Mouse (Mus musculus): Measurements from ENCODE around the gene Rps6kl1. TPM values are rescaled to one million over a fixed set of nuclear protein-coding genes. Genes with fewer than 3 reads are reported as not detected.

Rps6kl1 gene
- polyA plus RNA-seq, 1 experiment from 2014 or later = 3.8 TPM

DNA sequence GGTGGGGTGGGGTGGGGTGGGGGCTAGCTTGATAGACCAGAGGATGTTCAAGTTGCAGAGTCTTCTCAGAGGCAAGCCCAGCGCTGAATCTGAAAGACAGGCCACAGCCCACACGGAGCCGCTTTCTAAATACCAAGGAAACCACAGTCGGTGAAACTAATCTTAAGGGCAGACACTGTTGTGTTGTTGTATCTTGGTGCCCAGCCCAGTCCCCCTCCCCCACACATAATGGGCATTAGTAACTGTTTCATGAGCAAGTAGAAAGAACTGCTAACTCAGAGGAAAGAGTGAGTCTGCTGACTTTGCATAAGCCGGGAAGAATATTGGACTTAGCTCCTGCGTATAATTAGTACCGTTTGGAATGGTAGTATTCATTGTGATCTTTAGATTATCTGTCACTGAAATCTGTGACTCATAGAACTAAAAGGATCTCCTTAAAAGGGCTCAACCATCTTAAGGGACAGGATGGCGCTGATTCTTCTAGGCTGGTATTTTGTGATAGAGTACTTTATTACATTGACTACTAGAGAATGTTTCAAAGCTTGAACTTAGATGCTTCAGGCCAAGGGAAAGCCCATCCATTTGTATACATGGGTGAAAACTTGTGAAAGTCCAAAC is 24.0 kb downstream of the Rps6kl1 start:
- WGBS = 91% methylated on average over 8 of the region's 8 CpGs
- no peaks in the 10 kb centered on the region for H3K4me1 ChIP-seq (replicated peaks)
- H3K9me3 ChIP-seq = no peaks in the 10 kb centered on the region
- DNase-seq (ENCODE audit: low spot score) = no peak
- H3K27me3 ChIP-seq (ENCODE audit: insufficient read depth, poor library complexity, severe bottlenecking) = no peaks in the 10 kb centered on the region
- no peak overlapping the region for H3K27ac ChIP-seq
- no peak overlapping the region for H3K4me3 ChIP-seq
- peaks cover 96% of the 10 kb centered on the region for H3K36me3 ChIP-seq

DNA sequence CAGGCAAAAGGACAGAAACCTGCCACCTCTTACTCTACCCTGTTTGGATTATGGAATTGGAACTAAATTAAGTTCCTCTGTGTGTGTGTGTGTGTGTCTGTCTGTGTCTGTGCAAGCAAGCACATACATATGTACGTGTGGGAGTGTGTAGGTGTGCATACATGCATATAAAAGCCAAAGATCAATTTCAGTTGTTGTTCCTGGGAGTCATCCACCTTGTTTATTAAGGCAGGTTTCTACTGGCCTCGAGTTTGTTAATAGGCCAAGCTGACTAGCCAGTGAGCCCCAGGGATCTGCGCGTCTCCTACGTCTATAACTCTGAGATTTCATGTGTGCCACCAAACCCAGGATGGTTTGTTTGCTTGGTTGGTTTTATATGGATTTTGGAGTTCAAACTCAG is 26.3 kb downstream of the Rps6kl1 start:
- WGBS = 93% methylated on average over 5 of the region's 5 CpGs
- no peak for DNase-seq (ENCODE audit: low spot score)
- H3K36me3 ChIP-seq = peaks cover 99% of the 10 kb centered on the region

DNA sequence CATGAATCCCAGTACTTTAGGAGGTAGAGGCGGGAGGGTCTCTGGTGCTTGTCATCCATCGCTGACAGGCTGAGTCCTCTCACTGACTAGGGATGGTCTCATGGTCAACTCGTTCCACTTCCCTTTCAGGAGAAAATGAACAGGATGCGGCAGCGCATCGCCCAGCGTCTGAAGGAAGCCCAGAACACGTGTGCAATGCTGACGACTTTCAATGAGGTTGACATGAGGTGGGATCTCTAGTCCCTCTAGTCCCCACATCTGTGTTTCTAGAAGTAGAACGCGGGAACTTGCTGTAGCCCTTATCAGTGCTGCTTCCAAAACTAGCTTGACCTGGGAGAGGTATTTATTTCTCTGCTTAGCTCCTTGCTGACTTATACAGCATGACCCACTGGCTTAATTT is 27.4 kb downstream of the Rps6kl1 start:
- Histone ChIP-seq H3K27me3 (ENCODE audit: insufficient read depth, poor library complexity, severe bottlenecking) (no peaks in the 10 kb centered on the region), H3K36me3 (peaks cover 100% of the 10 kb centered on the region), H3K4me3 (no peak overlapping the region)

More for the DNA sequence above, 26.3 kb downstream of the Rps6kl1 start:
- H3K9me3 ChIP-seq = no peaks in the 10 kb centered on the region
- H3K27me3 ChIP-seq (ENCODE audit: insufficient read depth, poor library complexity, severe bottlenecking) = no peaks in the 10 kb centered on the region
- H3K27ac ChIP-seq = no peak overlapping the region
- H3K4me3 ChIP-seq = no peak overlapping the region
- H3K4me1 ChIP-seq (replicated peaks) = no peaks in the 10 kb centered on the region

DNA sequence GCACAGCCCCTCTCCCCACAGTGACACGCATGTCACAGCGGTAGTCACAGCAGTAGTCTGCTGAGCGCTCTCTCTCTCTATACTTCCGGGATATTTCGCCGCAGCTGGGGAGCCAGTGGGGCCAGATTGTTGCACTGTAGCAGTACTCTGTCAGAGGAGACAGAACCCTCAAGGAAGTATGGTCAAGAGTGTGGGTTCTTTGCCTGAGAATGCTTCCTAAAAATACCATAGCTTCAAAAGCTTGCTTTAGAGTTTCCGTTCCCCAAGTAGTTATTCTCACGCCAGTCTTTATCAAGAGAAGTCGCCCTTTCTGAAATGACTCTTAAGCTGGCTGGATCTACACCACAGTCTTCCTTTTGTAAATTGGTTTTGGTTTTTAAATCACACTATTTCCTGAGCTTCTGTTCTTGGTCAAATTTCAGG is 27.9 kb downstream of the Rps6kl1 start:
- no peaks in the 10 kb centered on the region for H3K9me3 ChIP-seq
- H3K4me3 ChIP-seq = no peak overlapping the region
- H3K27me3 ChIP-seq (ENCODE audit: insufficient read depth, poor library complexity, severe bottlenecking) = no peaks in the 10 kb centered on the region
- WGBS = 92% methylated on average over 9 of the region's 9 CpGs
- DNase-seq (ENCODE audit: low spot score) = no peak
- no peak overlapping the region for H3K27ac ChIP-seq
- peaks cover 100% of the 10 kb centered on the region for H3K36me3 ChIP-seq
- H3K4me1 ChIP-seq (replicated peaks) = no peaks in the 10 kb centered on the region

More for the DNA sequence above, 27.4 kb downstream of the Rps6kl1 start:
- Histone ChIP-seq H3K4me1 (replicated peaks) (no peaks in the 10 kb centered on the region), H3K27ac (no peak overlapping the region), H3K9me3 (no peaks in the 10 kb centered on the region)
- no peak for DNase-seq (ENCODE audit: low spot score)
- WGBS = 92% methylated on average over 11 of the region's 11 CpGs

DNA sequence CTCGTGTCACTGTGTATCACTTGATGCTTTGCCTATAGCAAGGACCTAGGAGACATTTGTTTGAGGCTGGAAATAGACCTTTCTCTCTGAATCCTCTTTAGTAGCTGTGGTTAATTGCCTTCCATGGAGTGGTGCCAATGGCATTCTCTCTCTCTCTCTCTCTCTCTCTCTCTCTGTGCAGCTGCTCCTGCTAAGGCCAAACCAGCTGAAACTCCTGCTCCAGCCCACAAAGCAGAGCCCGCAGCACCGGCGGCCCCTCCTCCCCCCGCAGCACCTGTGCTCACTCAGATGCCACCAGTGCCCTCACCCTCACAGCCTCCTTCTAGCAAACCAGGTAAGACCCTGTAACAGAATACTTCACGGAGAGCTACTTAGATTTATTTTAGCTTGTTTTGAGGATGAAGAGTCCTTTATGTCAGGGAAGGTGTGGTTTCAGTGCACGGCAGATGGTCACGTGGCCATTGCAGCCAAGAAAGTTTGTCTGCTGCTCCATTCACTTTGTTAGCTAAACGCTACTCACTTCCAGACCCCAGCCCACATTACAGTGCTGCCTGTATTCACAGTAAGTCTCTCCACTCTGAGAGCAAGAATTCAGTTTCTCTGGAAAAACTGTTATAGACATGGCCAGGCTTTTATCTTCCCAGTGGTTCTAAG is 29.1 kb downstream of the Rps6kl1 start:
- no peak for DNase-seq (ENCODE audit: low spot score)
- peaks cover 99% of the 10 kb centered on the region for H3K36me3 ChIP-seq

DNA sequence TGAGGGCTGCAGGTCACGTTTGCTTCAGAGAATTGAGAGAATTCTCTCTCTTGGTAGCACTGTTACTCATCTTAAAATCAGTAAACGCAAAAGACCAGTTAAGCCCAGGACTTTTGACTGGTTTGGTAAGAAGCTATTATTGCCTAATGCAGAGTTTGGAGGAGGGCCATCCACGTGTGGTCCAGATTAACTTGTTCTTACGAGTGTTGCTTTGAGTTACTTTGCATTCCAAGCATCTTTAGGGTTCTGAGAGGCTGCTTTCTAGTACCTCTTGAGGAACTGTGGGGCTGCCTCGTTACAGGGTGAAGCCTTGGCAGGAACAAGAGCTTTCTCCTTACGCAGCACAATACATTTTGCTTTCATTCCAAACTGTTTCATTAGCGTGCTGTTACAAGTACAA is 35.4 kb downstream of the Rps6kl1 start:
- Histone ChIP-seq H3K27me3 (ENCODE audit: insufficient read depth, poor library complexity, severe bottlenecking) (no peaks in the 10 kb centered on the region), H3K27ac (no peak overlapping the region), H3K4me1 (replicated peaks) (peaks cover 22% of the 10 kb centered on the region), H3K36me3 (peaks cover 72% of the 10 kb centered on the region), H3K9me3 (no peaks in the 10 kb centered on the region), H3K4me3 (no peak overlapping the region)
- DNase-seq (ENCODE audit: low spot score) = no peak
- WGBS = 89% methylated on average over 7 of the region's 7 CpGs

More for the DNA sequence above, 29.1 kb downstream of the Rps6kl1 start:
- H3K9me3 ChIP-seq = no peaks in the 10 kb centered on the region
- H3K4me1 ChIP-seq (replicated peaks) = no peaks in the 10 kb centered on the region
- H3K4me3 ChIP-seq = no peak overlapping the region
- WGBS = 91% methylated on average over 9 of the region's 9 CpGs
- H3K27me3 ChIP-seq (ENCODE audit: insufficient read depth, poor library complexity, severe bottlenecking) = no peaks in the 10 kb centered on the region
- no peak overlapping the region for H3K27ac ChIP-seq

DNA sequence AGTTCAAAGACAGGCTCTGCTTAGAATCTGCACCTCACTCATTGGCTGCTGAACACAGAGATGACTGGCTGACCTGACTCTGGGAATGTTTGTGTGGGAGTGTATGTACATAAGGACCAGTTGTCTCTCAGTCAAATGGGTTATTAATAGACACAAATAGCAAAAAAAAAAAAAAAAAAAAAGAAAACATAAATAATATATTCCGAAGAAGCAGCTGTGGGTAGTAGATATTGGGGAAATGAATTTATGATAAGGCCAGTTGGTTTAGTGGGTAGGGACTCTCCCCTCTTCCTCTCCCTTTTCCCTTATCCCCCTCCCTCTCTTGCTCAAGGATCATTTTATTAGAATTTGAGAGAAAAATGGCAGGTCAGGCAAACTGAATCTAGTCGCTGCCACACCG is 37.1 kb downstream of the Rps6kl1 start:
- no peak for DNase-seq (ENCODE audit: low spot score)
- WGBS = 92% methylated on average over 3 of the region's 3 CpGs
- Histone ChIP-seq H3K4me3 (no peak overlapping the region), H3K9me3 (no peaks in the 10 kb centered on the region), H3K36me3 (peaks cover 54% of the 10 kb centered on the region), H3K27me3 (ENCODE audit: insufficient read depth, poor library complexity, severe bottlenecking) (0 out of 2 replicates have a peak, but pooled peaks cover 3% of the 10 kb centered on the region), H3K27ac (no peak overlapping the region), H3K4me1 (replicated peaks) (peaks cover 33% of the 10 kb centered on the region)

DNA sequence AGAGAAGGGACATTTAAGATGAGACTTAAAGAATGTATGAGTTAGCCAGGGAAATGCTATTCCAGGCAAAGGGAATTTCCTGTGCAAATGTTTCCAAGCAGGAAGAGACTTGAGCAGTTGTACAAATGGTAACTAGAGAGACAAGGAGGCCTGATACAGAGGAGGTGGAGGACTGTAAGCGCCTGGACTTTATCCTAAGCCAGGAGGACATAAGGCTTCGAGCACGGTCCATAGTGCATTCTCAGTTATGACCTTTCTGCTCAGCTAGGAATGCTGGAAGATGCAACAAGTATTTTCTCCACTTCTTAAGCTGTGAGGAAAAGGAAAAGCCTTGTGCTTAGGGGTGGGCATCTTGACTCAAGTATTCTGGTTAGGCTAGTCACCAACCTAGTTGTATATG is 37.7 kb downstream of the Rps6kl1 start:
- no peak overlapping the region for H3K4me3 ChIP-seq
- no peaks in the 10 kb centered on the region for H3K9me3 ChIP-seq
- 92% methylated on average over 3 of the region's 3 CpGs for WGBS
- H3K4me1 ChIP-seq (replicated peaks) = peaks cover 33% of the 10 kb centered on the region
- H3K27ac ChIP-seq = no peak overlapping the region
- DNase-seq (ENCODE audit: low spot score) = no peak
- peaks cover 48% of the 10 kb centered on the region for H3K36me3 ChIP-seq
- H3K27me3 ChIP-seq (ENCODE audit: insufficient read depth, poor library complexity, severe bottlenecking) = 0 out of 2 replicates have a peak, but pooled peaks cover 4% of the 10 kb centered on the region

DNA sequence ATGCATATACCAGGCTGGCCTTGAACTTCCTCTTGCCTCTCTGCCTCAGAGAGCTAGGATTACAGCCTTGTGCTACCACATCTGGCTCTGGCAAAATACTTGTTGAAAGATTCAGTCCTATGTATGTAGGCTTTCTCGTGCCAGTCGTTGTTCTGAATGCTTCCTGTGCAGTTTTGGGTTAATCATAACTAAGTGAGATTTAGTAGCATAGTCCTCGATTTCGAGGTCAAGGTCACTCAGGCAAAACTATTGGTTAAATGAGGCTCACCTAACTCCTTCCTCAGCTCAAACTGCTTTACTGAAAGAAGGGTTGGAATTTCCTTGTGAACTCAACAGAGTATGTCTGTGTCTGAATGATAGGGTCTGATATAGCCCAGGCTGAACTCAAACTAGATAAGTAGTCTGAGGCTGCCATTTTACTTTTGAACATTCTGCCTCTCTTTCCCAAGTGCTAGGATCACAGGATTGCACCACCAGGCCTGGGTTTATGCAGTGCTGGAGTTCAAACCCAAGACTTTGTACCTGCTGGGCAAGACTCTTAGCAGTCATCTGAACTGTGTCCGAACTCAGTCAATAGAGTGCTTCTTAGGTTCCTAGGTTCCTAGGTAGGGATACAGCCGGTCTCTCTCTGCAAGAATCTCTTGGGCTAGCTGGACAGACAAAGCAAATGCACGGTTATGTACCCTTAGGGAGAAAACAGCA is 38.4 kb downstream of the Rps6kl1 start:
- Histone ChIP-seq H3K36me3 (peaks cover 42% of the 10 kb centered on the region), H3K27ac (no peak overlapping the region), H3K4me1 (replicated peaks) (peaks cover 33% of the 10 kb centered on the region), H3K9me3 (no peaks in the 10 kb centered on the region), H3K27me3 (ENCODE audit: insufficient read depth, poor library complexity, severe bottlenecking) (0 out of 2 replicates have a peak, but pooled peaks cover 4% of the 10 kb centered on the region), H3K4me3 (peak overlapping the region; percentile 79; the same call in 1 of the 2 replicates)
- DNase-seq (ENCODE audit: low spot score) = no peak
- 91% methylated on average over 7 of the region's 7 CpGs for WGBS

DNA sequence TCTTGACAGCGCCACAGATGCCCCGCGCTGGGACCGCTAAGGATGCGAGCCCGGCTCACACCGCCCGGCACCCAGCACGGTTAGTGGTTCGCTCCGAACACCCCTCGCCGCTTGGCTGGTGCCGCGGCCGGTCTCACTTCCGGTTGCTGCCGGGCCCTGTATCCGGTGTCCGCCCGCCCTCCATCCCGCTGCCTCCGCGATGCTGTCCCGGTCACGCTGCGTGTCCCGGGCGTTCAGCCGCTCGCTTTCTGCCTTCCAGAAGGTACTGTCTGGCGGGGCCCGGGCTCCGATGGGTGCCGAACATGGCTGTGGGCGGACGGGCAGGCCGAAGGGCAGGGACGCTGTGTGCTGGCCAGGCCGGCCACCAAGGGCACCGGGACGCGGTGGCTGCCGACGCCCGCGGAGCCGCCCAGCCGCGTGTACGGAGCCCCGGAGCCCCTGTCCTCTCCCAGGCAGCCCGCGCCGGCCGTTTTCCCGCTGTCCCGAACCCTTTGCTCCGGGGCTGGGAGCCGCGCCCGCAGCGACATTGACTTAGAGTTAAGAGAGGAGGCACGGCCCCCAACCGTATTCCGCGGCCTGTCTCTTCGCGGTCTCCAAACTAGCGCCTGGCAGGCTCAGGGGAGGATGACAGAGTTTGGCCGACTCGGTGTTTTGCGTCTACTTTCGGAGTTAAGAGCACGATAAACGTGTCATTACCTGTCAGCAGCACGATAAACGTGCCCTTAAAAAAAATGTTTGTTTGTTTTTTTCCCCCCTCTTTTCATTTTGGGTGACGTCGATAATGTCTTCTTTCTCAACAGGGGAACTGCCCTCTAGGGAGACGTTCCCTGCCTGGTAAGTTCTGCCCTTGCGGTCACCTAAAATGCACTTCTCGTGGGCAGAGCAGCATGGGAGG is 40.1 kb downstream of the Rps6kl1 start, which contains the start of the genes Prox2 and Dlst:
Gene Prox2, minus strand, starts transcription at position 62 of the 895 bp plus-strand sequence.
Gene Dlst, plus strand, starts transcription at position 136 of the 895 bp plus-strand sequence.
- H3K4me1 ChIP-seq (replicated peaks) = peaks cover 42% of the 10 kb centered on the region
- H3K36me3 ChIP-seq = peaks cover 26% of the 10 kb centered on the region
- under 1% methylated on average over 83 of the region's 83 CpGs for WGBS

DNA sequence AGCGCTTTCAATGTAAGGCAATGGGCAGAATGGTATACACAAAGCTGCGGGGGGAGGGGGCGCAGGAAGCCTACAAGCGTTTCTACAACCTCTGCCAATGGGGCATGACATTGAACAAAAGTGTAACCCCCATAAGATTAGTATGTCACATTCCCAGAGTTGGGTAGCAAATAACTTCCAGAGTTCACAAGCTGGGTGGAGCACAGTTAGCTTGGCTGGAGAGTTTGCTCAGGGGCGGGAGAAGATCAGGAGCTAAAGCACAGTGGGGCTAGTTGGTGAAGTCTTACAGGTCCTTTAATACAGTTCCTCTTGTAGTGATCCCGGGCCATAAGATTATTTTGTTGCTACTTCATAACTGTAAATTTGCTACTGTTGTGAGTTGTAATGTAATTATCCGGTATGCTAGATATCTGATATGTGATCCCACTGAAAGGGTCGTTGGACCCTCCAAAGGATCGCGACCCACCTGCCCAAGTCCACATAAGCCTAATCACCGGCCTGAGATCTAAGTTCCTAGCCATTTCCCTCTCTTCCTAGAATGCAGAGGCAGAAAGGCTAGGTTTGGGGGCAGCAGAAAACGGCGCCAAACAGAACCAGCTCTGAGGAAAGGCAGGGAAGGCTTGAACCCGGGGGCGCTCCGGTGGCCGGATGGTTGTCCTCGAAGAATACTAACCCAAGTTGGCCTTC is 40.9 kb downstream of the Rps6kl1 start:
- Histone ChIP-seq H3K27me3 (ENCODE audit: insufficient read depth, poor library complexity, severe bottlenecking) (0 out of 2 replicates have a peak, but pooled peaks cover 4% of the 10 kb centered on the region), H3K9me3 (no peaks in the 10 kb centered on the region), H3K27ac (peak overlapping the region; percentile 92), H3K4me1 (replicated peaks) (peaks cover 42% of the 10 kb centered on the region), H3K36me3 (peaks cover 18% of the 10 kb centered on the region), H3K4me3 (peak overlapping the region; percentile 79)
- 19% methylated on average over 18 of the region's 18 CpGs for WGBS
- DNase-seq (ENCODE audit: low spot score) = no peak

More for the DNA sequence above, 40.1 kb downstream of the Rps6kl1 start, which contains the start of the genes Prox2 and Dlst:
- H3K4me3 ChIP-seq = peak within 1 kb of the TSS; percentile 79
- H3K27me3 ChIP-seq (ENCODE audit: insufficient read depth, poor library complexity, severe bottlenecking) = 0 out of 2 replicates have a peak, but pooled peaks cover 4% of the 10 kb centered on the region
- DNase-seq (ENCODE audit: low spot score) = peak; percentile 91
- H3K9me3 ChIP-seq = no peaks in the 10 kb centered on the region
- H3K27ac ChIP-seq = peak within 1 kb of the TSS; percentile 92
